Mouse (Mus musculus) ES-E14 (cell line): ENCODE data around the gene Tcl1b4.

Experiments used
- CHD2 ChIP-seq: IDR thresholded peaks from 2 replicates; pipeline ENCODE4 v1.6.1; 2014; ENCODE audit warnings: mild to moderate bottlenecking, low read depth, low read length, inconsistent platforms
- HCFC1 ChIP-seq: IDR thresholded peaks from 2 replicates; pipeline ENCODE4 v1.6.1; 2012; ENCODE audit warnings: low read length, inconsistent platforms, borderline replicate concordance; ENCODE audit not compliant: insufficient read depth
- MAFK ChIP-seq: IDR thresholded peaks from 2 replicates; pipeline ENCODE4 v1.6.1; 2014; ENCODE audit warnings: mild to moderate bottlenecking, low read depth, low read length, inconsistent platforms; ENCODE audit not compliant: insufficient read depth
- ZC3H11A ChIP-seq: IDR thresholded peaks from 2 replicates; pipeline ENCODE4 v1.6.1; 2012; ENCODE audit warnings: low read depth, mild to moderate bottlenecking, inconsistent platforms, low read length, borderline replicate concordance
- ZNF384 ChIP-seq: IDR thresholded peaks from 2 replicates; pipeline ENCODE4 v1.6.1; 2012; ENCODE audit warnings: low read depth, low read length, inconsistent platforms

DNA sequence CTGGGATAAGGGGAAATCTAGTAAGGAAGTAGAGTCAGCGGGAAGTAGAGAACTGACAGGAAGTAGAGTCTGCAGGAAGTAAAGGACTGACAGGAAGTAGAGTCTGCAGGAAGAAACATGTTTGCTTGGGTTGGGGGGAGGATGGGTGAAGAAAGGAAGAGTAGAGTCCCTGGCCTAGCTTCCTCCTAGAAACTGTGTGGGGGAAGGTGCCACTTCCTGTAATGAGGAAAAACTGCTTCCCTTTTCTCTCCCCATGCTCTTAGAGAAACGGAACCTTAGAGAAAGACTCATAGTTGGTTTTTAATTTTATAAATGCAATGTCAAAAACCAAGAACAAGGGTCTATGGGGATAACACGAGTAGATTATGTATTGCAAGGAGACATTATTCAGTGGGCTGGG is 33.3 kb downstream of the Tcl1b4 start:
- TF ChIP-seq ZC3H11A (no peak), ZNF384 (no peak), MAFK (no peak), CHD2 (no peak), HCFC1 (no peak)
